Mouse (Mus musculus) embryonic facial prominence, embryonic 11.5 days (tissue): ENCODE data around the gene Usp30. TPM values are rescaled to one million over a fixed set of nuclear protein-coding genes. Genes with fewer than 3 reads are reported as not detected.

Source experiments
- ATAC-seq: fragments of 200-750 bp; cut with Nextera tagmentation; replicated peaks from 2 replicates; pipeline ENCODE4 v1.8.0; 2017; ENCODE audit warnings: low read depth; ENCODE audit not compliant: insufficient number of reproducible peaks, low FRiP score, low TSS enrichment
- DNase-seq: peaks from one replicate; pipeline ENCODE4 v3.0.0-alpha.2; 2015; ENCODE audit warnings: low spot score
- H3K27ac ChIP-seq: fragments of 300-500 bp; sonication (generic); replicated peaks from 2 replicates; pipeline ENCODE4 v1.5.1; 2014; ENCODE audit warnings: mild to moderate bottlenecking, low read depth, low read length, control low read depth
- H3K27me3 ChIP-seq: fragments of 300-500 bp; sonication (generic); 2 replicates; pipeline ENCODE4 v1.6.1; 2014; ENCODE audit warnings: mild to moderate bottlenecking, low read length, moderate library complexity, mixed read lengths; ENCODE audit not compliant: control insufficient read depth, insufficient read depth
- H3K36me3 ChIP-seq: fragments of 300-500 bp; sonication (generic); replicated peaks from 2 replicates; pipeline ENCODE4 v1.6.1; 2014; ENCODE audit warnings: low read depth, mild to moderate bottlenecking, low read length, moderate library complexity, mixed read lengths; ENCODE audit not compliant: control insufficient read depth, insufficient read depth
- H3K4me1 ChIP-seq: fragments of 300-500 bp; sonication (generic); 2 replicates; pipeline ENCODE4 v1.6.1; 2014; ENCODE audit warnings: low read length, mixed read lengths; ENCODE audit not compliant: control insufficient read depth, insufficient read depth
- H3K4me2 ChIP-seq: fragments of 300-500 bp; sonication (generic); 2 replicates; pipeline ENCODE4 v1.6.1; 2014; ENCODE audit warnings: low read depth, mild to moderate bottlenecking, control low read depth, low read length, moderate library complexity
- H3K4me3 ChIP-seq: fragments of 300-500 bp; sonication (generic); 2 replicates; pipeline ENCODE4 v1.5.1; 2014; ENCODE audit warnings: low read depth, low read length, control low read depth
- H3K9ac ChIP-seq: fragments of 300-500 bp; sonication (generic); replicated peaks from 2 replicates; pipeline ENCODE4 v1.6.1; 2014; ENCODE audit warnings: mild to moderate bottlenecking, control low read depth, low read length
- H3K9me3 ChIP-seq: fragments of 300-500 bp; sonication (generic); replicated peaks from 2 replicates; pipeline ENCODE4 v1.6.1; 2016; ENCODE audit warnings: mild to moderate bottlenecking, low read length, inconsistent platforms, mixed read lengths; ENCODE audit not compliant: control insufficient read depth
- WGBS: fragments of 180-500 bp; shearing (Covaris S2); extraction: QIAGEN DNeasy Blood & Tissue Kit; methylation state at CpG from one replicate; pipeline ENCODE4 v1.1.7; 2014; 5-methylcytosine and 5-hydroxymethylcytosine counted together
- polyA plus RNA-seq: library from polyadenylated mRNA; unstranded; fragments of >200 nt; fragmentation: Nextera tagmentation; extraction: Ambion mirVana; gene quantifications from 2 replicates; pipeline ENCODE4 v1.2.1, GENCODE M21; 2014

Usp30 gene
- polyA plus RNA-seq, 1 experiment from 2014 or later: 10.0 TPM

- DNase-seq (no peak), ATAC-seq (no peak)
- H3K27me3 ChIP-seq: no peaks in the 10 kb centered on the region
- no peak overlapping the region for H3K4me3 ChIP-seq
- H3K4me2 ChIP-seq: no peak overlapping the region
- no peaks in the 10 kb centered on the region for H3K9me3 ChIP-seq
- H3K4me1 ChIP-seq: no peaks in the 10 kb centered on the region
- no peak overlapping the region for H3K27ac ChIP-seq
- 53% methylated on average over 10 of the region's 10 CpGs for WGBS
- no peak overlapping the region for H3K9ac ChIP-seq
- H3K36me3 ChIP-seq: no peaks in the 10 kb centered on the region
Measured at GRCm38 (mm10) chr5:114035111-114035510, 30.1 kb upstream of the Usp30 start.

GRCm38 (mm10) chr5:114040508-114040907 lies 24.8 kb upstream of the Usp30 start:
- Histone ChIP-seq H3K27me3 (no peaks in the 10 kb centered on the region), H3K9ac (no peak overlapping the region), H3K27ac (no peak overlapping the region), H3K4me2 (no peak overlapping the region), H3K36me3 (no peaks in the 10 kb centered on the region), H3K4me1 (peaks cover 3% of the 10 kb centered on the region; the same call in 1 of the 2 replicates), H3K4me3 (no peak overlapping the region), H3K9me3 (no peaks in the 10 kb centered on the region)
- 30% methylated on average over 8 of the region's 8 CpGs for WGBS
- DNase-seq: no peak
- ATAC-seq: no peak

- no peak overlapping the region for H3K4me3 ChIP-seq
- no peaks in the 10 kb centered on the region for H3K9me3 ChIP-seq
- no peaks in the 10 kb centered on the region for H3K36me3 ChIP-seq
- 74% methylated on average over 1 of the region's 1 CpGs for WGBS
- no peak overlapping the region for H3K4me2 ChIP-seq
- H3K27ac ChIP-seq: no peak overlapping the region
- no peaks in the 10 kb centered on the region for H3K27me3 ChIP-seq
- no peak for DNase-seq
- peaks cover 3% of the 10 kb centered on the region; the same call in 1 of the 2 replicates for H3K4me1 ChIP-seq
- no peak overlapping the region for H3K9ac ChIP-seq
- ATAC-seq: no peak
Measured at GRCm38 (mm10) chr5:114040911-114041310, 24.4 kb upstream of the Usp30 start.

GRCm38 (mm10) chr5:114041327-114041930 lies 23.8 kb upstream of the Usp30 start:
- Histone ChIP-seq H3K9ac (no peak overlapping the region), H3K27me3 (no peaks in the 10 kb centered on the region), H3K27ac (no peak overlapping the region), H3K36me3 (no peaks in the 10 kb centered on the region), H3K4me2 (no peak overlapping the region), H3K4me1 (peaks cover 3% of the 10 kb centered on the region; the same call in 1 of the 2 replicates), H3K9me3 (no peaks in the 10 kb centered on the region), H3K4me3 (no peak overlapping the region)
- ATAC-seq: 0 out of 2 replicates have a peak, but pooled peaks have one; percentile 39
- 23% methylated on average over 15 of the region's 15 CpGs for WGBS
- DNase-seq: peak; percentile 40

DNA sequence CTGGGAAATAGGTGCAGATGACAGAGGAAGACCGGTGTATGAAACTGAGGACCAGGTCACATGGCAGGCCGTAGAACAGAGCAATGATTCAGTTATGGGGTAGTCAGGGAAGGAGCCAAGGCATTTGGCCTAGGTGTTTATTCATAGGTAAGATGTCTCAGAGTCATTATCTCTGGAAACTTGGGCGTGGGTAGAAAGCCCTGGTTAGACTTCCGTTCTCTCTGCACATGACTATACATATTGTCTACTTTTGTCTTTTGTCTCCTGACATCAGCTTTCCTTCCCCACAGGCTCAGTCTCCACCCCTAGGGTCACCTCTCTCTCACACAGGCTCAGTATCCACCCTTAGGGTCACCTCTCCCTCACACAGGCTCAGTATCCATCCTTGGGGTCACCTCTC lies 21.5 kb upstream of the Usp30 start:
- H3K4me1 ChIP-seq: peaks cover 3% of the 10 kb centered on the region; the same call in 1 of the 2 replicates
- no peak overlapping the region for H3K4me2 ChIP-seq
- 87% methylated on average over 4 of the region's 4 CpGs for WGBS
- H3K36me3 ChIP-seq: no peaks in the 10 kb centered on the region
- no peaks in the 10 kb centered on the region for H3K27me3 ChIP-seq
- DNase-seq (no peak), ATAC-seq (no peak)
- no peak overlapping the region for H3K27ac ChIP-seq
- no peaks in the 10 kb centered on the region for H3K9me3 ChIP-seq
- no peak overlapping the region for H3K9ac ChIP-seq
- H3K4me3 ChIP-seq: no peak overlapping the region

DNA sequence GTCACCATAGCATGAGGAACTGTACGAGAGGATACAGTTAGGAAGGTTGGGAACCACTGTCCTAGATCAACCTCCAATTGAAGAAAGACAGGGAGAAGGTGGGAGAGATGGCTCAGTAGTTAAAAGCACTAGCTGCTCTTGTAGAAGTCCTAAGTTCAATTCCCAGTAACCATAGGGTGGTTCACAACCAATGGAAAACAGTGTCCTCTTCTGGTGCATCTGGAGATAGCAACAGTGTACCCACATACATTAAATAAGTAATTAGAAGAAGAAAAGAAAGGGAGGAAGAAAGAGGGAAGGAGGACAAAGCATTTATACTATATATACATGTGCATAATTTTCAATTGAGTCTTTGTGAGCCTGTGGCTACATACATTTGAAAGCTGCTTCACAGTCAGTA lies 20.1 kb upstream of the Usp30 start:
- Histone ChIP-seq H3K27ac (no peak overlapping the region), H3K4me1 (peaks cover 3% of the 10 kb centered on the region; the same call in 1 of the 2 replicates), H3K9me3 (no peaks in the 10 kb centered on the region), H3K4me3 (no peak overlapping the region), H3K36me3 (no peaks in the 10 kb centered on the region), H3K9ac (no peak overlapping the region), H3K27me3 (no peaks in the 10 kb centered on the region), H3K4me2 (no peak overlapping the region)
- DNase-seq (peak; percentile 41), ATAC-seq (no peak)
- 79% methylated on average over 1 of the region's 1 CpGs for WGBS

GRCm38 (mm10) chr5:114046151-114046550 lies 19.1 kb upstream of the Usp30 start:
- Histone ChIP-seq H3K4me3 (no peak overlapping the region), H3K4me2 (no peak overlapping the region), H3K4me1 (peaks cover 1% of the 10 kb centered on the region; the same call in 1 of the 2 replicates), H3K36me3 (no peaks in the 10 kb centered on the region), H3K27me3 (no peaks in the 10 kb centered on the region), H3K9me3 (no peaks in the 10 kb centered on the region), H3K9ac (no peak overlapping the region), H3K27ac (no peak overlapping the region)
- DNase-seq (no peak), ATAC-seq (no peak)
- WGBS: 80% methylated on average over 3 of the region's 3 CpGs

DNA sequence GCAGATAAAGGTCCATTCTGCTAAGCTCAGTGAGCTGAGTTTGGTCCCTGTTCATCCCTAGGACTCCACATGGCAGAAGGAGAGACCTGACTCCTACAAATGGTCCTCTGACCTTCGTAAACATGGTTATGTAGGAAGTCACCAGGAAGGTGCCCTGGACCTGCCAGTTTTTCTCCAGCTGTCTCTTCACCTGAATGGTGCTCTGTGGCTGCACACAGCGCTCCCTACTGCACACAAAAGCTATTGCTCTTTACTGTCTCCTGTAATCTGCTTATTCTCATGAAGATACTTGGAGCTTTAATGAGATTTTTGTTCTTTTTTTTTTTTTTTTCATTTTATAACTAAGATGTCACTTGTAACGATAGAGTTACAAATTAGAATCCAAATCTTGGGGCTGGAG lies 18.7 kb upstream of the Usp30 start:
- H3K27me3 ChIP-seq: no peaks in the 10 kb centered on the region
- 46% methylated on average over 3 of the region's 3 CpGs for WGBS
- H3K9me3 ChIP-seq: no peaks in the 10 kb centered on the region
- ATAC-seq (no peak), DNase-seq (no peak)
- H3K36me3 ChIP-seq: no peaks in the 10 kb centered on the region
- no peak overlapping the region for H3K4me3 ChIP-seq
- no peak overlapping the region for H3K9ac ChIP-seq
- H3K4me2 ChIP-seq: no peak overlapping the region
- H3K4me1 ChIP-seq: no peaks in the 10 kb centered on the region
- no peak overlapping the region for H3K27ac ChIP-seq
